Mouse (Mus musculus): ENCODE results near the gene Slc35c1. TPM values are rescaled to one million over a fixed set of nuclear protein-coding genes. Genes with fewer than 3 reads are reported as not detected.

Slc35c1 gene
- polyA plus RNA-seq, 1 experiment = 16.2 TPM

- H3K27ac ChIP-seq (ENCODE audit: insufficient read depth, low read length) = no peak overlapping the region
- no peak for DNase-seq
- TF ChIP-seq CTCF (IDR thresholded peaks at IDR 0.05; ENCODE audit: borderline replicate concordance, insufficient read depth, low read depth, low read length) = no peak
- TF ChIP-seq POLR2A (IDR thresholded peaks at IDR 0.05; ENCODE audit: borderline replicate concordance, insufficient read depth, low read length) = no peak
- H3K4me3 ChIP-seq (replicated peaks; ENCODE audit: insufficient read depth, low read depth, low read length) = no peak overlapping the region
- H3K4me1 ChIP-seq (ENCODE audit: control insufficient read depth, insufficient read depth, low read length) = no peaks in the 10 kb centered on the region
- 82% methylated on average over 12 of the region's 12 CpGs for WGBS
- H3K27me3 ChIP-seq (ENCODE audit: control insufficient read depth, insufficient read depth, low read length) = no peaks in the 10 kb centered on the region
These were observed 11.7 kb upstream of the Slc35c1 start for GRCm38 (mm10) chr2:92471886-92472670.

- Histone ChIP-seq H3K4me1 (ENCODE audit: control insufficient read depth, insufficient read depth, low read length) (no peaks in the 10 kb centered on the region), H3K4me3 (replicated peaks; ENCODE audit: insufficient read depth, low read depth, low read length) (no peak overlapping the region), H3K27me3 (ENCODE audit: control insufficient read depth, insufficient read depth, low read length) (no peaks in the 10 kb centered on the region), H3K27ac (ENCODE audit: insufficient read depth, low read length) (no peak overlapping the region)
- no peak for DNase-seq
- no peak for TF ChIP-seq CTCF (IDR thresholded peaks at IDR 0.05; ENCODE audit: borderline replicate concordance, insufficient read depth, low read depth, low read length)
- TF ChIP-seq POLR2A (IDR thresholded peaks at IDR 0.05; ENCODE audit: borderline replicate concordance, insufficient read depth, low read length) = no peak
- 78% methylated on average over 3 of the region's 3 CpGs for WGBS
These were observed 4.4 kb upstream of the Slc35c1 start for GRCm38 (mm10) chr2:92464690-92465089.

- Histone ChIP-seq H3K27ac (ENCODE audit: insufficient read depth, low read length) (no peak overlapping the region), H3K4me3 (replicated peaks; ENCODE audit: insufficient read depth, low read depth, low read length) (no peak overlapping the region), H3K4me1 (ENCODE audit: control insufficient read depth, insufficient read depth, low read length) (peaks cover 11% of the 10 kb centered on the region; the same call in 1 of the 2 replicates), H3K27me3 (ENCODE audit: control insufficient read depth, insufficient read depth, low read length) (no peaks in the 10 kb centered on the region)
- 95% methylated on average over 1 of the region's 1 CpGs for WGBS
- no peak for DNase-seq
- TF ChIP-seq CTCF (IDR thresholded peaks at IDR 0.05; ENCODE audit: borderline replicate concordance, insufficient read depth, low read depth, low read length) (no peak), POLR2A (IDR thresholded peaks at IDR 0.05; ENCODE audit: borderline replicate concordance, insufficient read depth, low read length) (no peak)
These were observed 877 bp upstream of the Slc35c1 start for GRCm38 (mm10) chr2:92461215-92461614.

GRCm38 (mm10) chr2:92459141-92459920 lies 1.0 kb downstream of the Slc35c1 start:
- under 1% methylated on average over 55 of the region's 55 CpGs for whole genome bisulfite sequencing

GRCm38 (mm10) chr2:92458481-92458880 lies 1.9 kb downstream of the Slc35c1 start:
- WGBS = 73% methylated on average over 13 of the region's 13 CpGs
- H3K27ac ChIP-seq (ENCODE audit: insufficient read depth, low read length) = no peak overlapping the region
- H3K27me3 ChIP-seq (ENCODE audit: control insufficient read depth, insufficient read depth, low read length) = no peaks in the 10 kb centered on the region
- no peak for DNase-seq
- H3K4me1 ChIP-seq (ENCODE audit: control insufficient read depth, insufficient read depth, low read length) = peaks cover 14% of the 10 kb centered on the region; the same call in 1 of the 2 replicates
- H3K4me3 ChIP-seq (replicated peaks; ENCODE audit: insufficient read depth, low read depth, low read length) = peak overlapping the region; percentile 69
- no peak for TF ChIP-seq POLR2A (IDR thresholded peaks at IDR 0.05; ENCODE audit: borderline replicate concordance, insufficient read depth, low read length)
- no peak for TF ChIP-seq CTCF (IDR thresholded peaks at IDR 0.05; ENCODE audit: borderline replicate concordance, insufficient read depth, low read depth, low read length)

More at GRCm38 (mm10) chr2:92459141-92459920, 1.0 kb downstream of the Slc35c1 start:
- Histone ChIP-seq H3K27ac (ENCODE audit: insufficient read depth, low read length) (peak overlapping the region; percentile 39; the same call in 1 of the 2 replicates), H3K27me3 (ENCODE audit: control insufficient read depth, insufficient read depth, low read length) (no peaks in the 10 kb centered on the region), H3K4me3 (replicated peaks; ENCODE audit: insufficient read depth, low read depth, low read length) (peak overlapping the region; percentile 69), H3K4me1 (ENCODE audit: control insufficient read depth, insufficient read depth, low read length) (peaks cover 14% of the 10 kb centered on the region; the same call in 1 of the 2 replicates)
- TF ChIP-seq CTCF (IDR thresholded peaks at IDR 0.05; ENCODE audit: borderline replicate concordance, insufficient read depth, low read depth, low read length) (no peak), POLR2A (IDR thresholded peaks at IDR 0.05; ENCODE audit: borderline replicate concordance, insufficient read depth, low read length) (peak; percentile 75)
- peak; percentile 85 to 87 for DNase-seq

- Histone ChIP-seq H3K4me3 (replicated peaks; ENCODE audit: insufficient read depth, low read depth, low read length) (peak overlapping the region; percentile 9), H3K4me1 (ENCODE audit: control insufficient read depth, insufficient read depth, low read length) (peaks cover 14% of the 10 kb centered on the region; the same call in 1 of the 2 replicates), H3K27me3 (ENCODE audit: control insufficient read depth, insufficient read depth, low read length) (no peaks in the 10 kb centered on the region), H3K27ac (ENCODE audit: insufficient read depth, low read length) (no peak overlapping the region)
- DNase-seq = peak in 1 of 2 experiments; percentile 37
- TF ChIP-seq CTCF (IDR thresholded peaks at IDR 0.05; ENCODE audit: borderline replicate concordance, insufficient read depth, low read depth, low read length) = no peak
- TF ChIP-seq POLR2A (IDR thresholded peaks at IDR 0.05; ENCODE audit: borderline replicate concordance, insufficient read depth, low read length) = no peak
- WGBS = 30% methylated on average over 8 of the region's 8 CpGs
These were observed 3.3 kb downstream of the Slc35c1 start for GRCm38 (mm10) chr2:92456970-92457530.

GRCm38 (mm10) chr2:92455704-92456103 lies 4.6 kb downstream of the Slc35c1 start:
- H3K27me3 ChIP-seq (ENCODE audit: control insufficient read depth, insufficient read depth, low read length) = no peaks in the 10 kb centered on the region
- no peak overlapping the region for H3K4me3 ChIP-seq (replicated peaks; ENCODE audit: insufficient read depth, low read depth, low read length)
- no peak overlapping the region for H3K27ac ChIP-seq (ENCODE audit: insufficient read depth, low read length)
- peaks cover 14% of the 10 kb centered on the region; the same call in 1 of the 2 replicates for H3K4me1 ChIP-seq (ENCODE audit: control insufficient read depth, insufficient read depth, low read length)
- WGBS = 40% methylated on average over 3 of the region's 3 CpGs
- no peak for TF ChIP-seq POLR2A (IDR thresholded peaks at IDR 0.05; ENCODE audit: borderline replicate concordance, insufficient read depth, low read length)
- no peak for TF ChIP-seq CTCF (IDR thresholded peaks at IDR 0.05; ENCODE audit: borderline replicate concordance, insufficient read depth, low read depth, low read length)
- no peak for DNase-seq

Data from cerebellum, adult 2 months (tissue).